Mouse (Mus musculus) layer of hippocampus, adult 2 months (tissue): ENCODE data around the gene Actl10. TPM values are rescaled to one million over a fixed set of nuclear protein-coding genes. Genes with fewer than 3 reads are reported as not detected.

Experiments
- DNase-seq, 2 experiments: peaks; one replicate each; pipeline ENCODE4 v3.0.0; 2022; ENCODE audit warnings: low spot score in 2 of 2
- H3K27ac ChIP-seq: fragments of 200-600 bp; 2 replicates; pipeline ENCODE4 v1.8.1; 2022
- H3K4me3 ChIP-seq: fragments of 200-600 bp; 2 replicates; pipeline ENCODE4 v1.8.1; 2022; ENCODE audit warnings: mild to moderate bottlenecking
- CTCF ChIP-seq: fragments of 200-600 bp; conservative IDR thresholded peaks from 2 replicates; pipeline ENCODE4 v1.8.1; 2022; ENCODE audit warnings: antibody characterized with exemption, mild to moderate bottlenecking, moderate library complexity
- long read RNA-seq, 2 experiments: library from polyadenylated mRNA; stranded (forward); transcript quantifications; one replicate each; pipeline ENCODE4 v2.0.0; 2021; ENCODE audit warnings: borderline mapping rate in 2 of 2
- total RNA-seq, 2 experiments: library from RNA; stranded (reverse); gene quantifications; 2 replicates each; pipeline ENCODE4 v1.2.3; 2021

The Actl10 gene
- total RNA-seq = not detected
- long read RNA-seq, experiment 1, partial matches to known transcripts = 0 of 2 reads
- long read RNA-seq, experiment 1, other reads (novel, unspliced or antisense) = 0 of 2 reads
- long read RNA-seq, experiment 2, partial matches to known transcripts = 0 of 1 reads
- long read RNA-seq, experiment 2, other reads (novel, unspliced or antisense) = 0 of 1 reads

- peak within 1 kb of the TSS; percentile 43 for H3K4me3 ChIP-seq
- peak within 1 kb of the TSS; percentile 62 for H3K27ac ChIP-seq
- DNase-seq = no peak
- TF ChIP-seq CTCF = no peak
These were observed at the start of gene Actl10 for GRCm38 (mm10) chr2:154551476-154551875. Gene Actl10, plus strand, starts transcription at chr2:154551776.

- DNase-seq = no peak
- no peak for TF ChIP-seq CTCF
- Histone ChIP-seq H3K4me3 (no peak overlapping the region), H3K27ac (peak overlapping the region; percentile 68)
These were observed 44.5 kb upstream of the Actl10 start for GRCm38 (mm10) chr2:154507076-154507475.

GRCm38 (mm10) chr2:154507566-154508283, 43.9 kb upstream of the Actl10 start:
- DNase-seq = peak in 1 of 2 experiments; percentile 14
- H3K27ac ChIP-seq = peak overlapping the region; percentile 68

GRCm38 (mm10) chr2:154508450-154508849, 43.1 kb upstream of the Actl10 start:
- no peak for DNase-seq
- Histone ChIP-seq H3K27ac (peak overlapping the region; percentile 68), H3K4me3 (no peak overlapping the region)
- no peak for TF ChIP-seq CTCF

More at GRCm38 (mm10) chr2:154507566-154508283, 43.9 kb upstream of the Actl10 start:
- H3K4me3 ChIP-seq = no peak overlapping the region
- peak; percentile 50 for TF ChIP-seq CTCF

- H3K4me3 ChIP-seq = no peak overlapping the region
- no peak overlapping the region for H3K27ac ChIP-seq
- TF ChIP-seq CTCF = no peak
- DNase-seq = no peak
These were observed 41.4 kb upstream of the Actl10 start for GRCm38 (mm10) chr2:154510141-154510540.

- TF ChIP-seq CTCF = no peak
- DNase-seq = no peak
- H3K27ac ChIP-seq = peak overlapping the region; percentile 44; the same call in 1 of the 2 replicates
- no peak overlapping the region for H3K4me3 ChIP-seq
These were observed 34.6 kb upstream of the Actl10 start for GRCm38 (mm10) chr2:154516944-154517343.

GRCm38 (mm10) chr2:154517424-154517823, 34.2 kb upstream of the Actl10 start:
- H3K4me3 ChIP-seq = no peak overlapping the region
- no peak for TF ChIP-seq CTCF
- no peak for DNase-seq
- H3K27ac ChIP-seq = peak overlapping the region; percentile 44; the same call in 1 of the 2 replicates

- Histone ChIP-seq H3K4me3 (no peak overlapping the region), H3K27ac (no peak overlapping the region)
- DNase-seq = no peak
- TF ChIP-seq CTCF = no peak
These were observed 30.1 kb upstream of the Actl10 start for GRCm38 (mm10) chr2:154521449-154521848.

- H3K4me3 ChIP-seq = no peak overlapping the region
- DNase-seq = no peak
- H3K27ac ChIP-seq = no peak overlapping the region
- no peak for TF ChIP-seq CTCF
These were observed 29.2 kb upstream of the Actl10 start for GRCm38 (mm10) chr2:154522334-154522733.

GRCm38 (mm10) chr2:154525285-154525684, 26.3 kb upstream of the Actl10 start:
- DNase-seq = peak; percentile 38 to 80
- Histone ChIP-seq H3K27ac (peak overlapping the region; percentile 85), H3K4me3 (no peak overlapping the region)
- no peak for TF ChIP-seq CTCF

- TF ChIP-seq CTCF = no peak
- DNase-seq = no peak
- peak overlapping the region; percentile 85 for H3K27ac ChIP-seq
- H3K4me3 ChIP-seq = no peak overlapping the region
These were observed 25.0 kb upstream of the Actl10 start for GRCm38 (mm10) chr2:154526531-154526930.

- Histone ChIP-seq H3K27ac (no peak overlapping the region; the same call in 1 of the 2 replicates), H3K4me3 (no peak overlapping the region)
- no peak for DNase-seq
- no peak for TF ChIP-seq CTCF
These were observed 18.7 kb upstream of the Actl10 start for GRCm38 (mm10) chr2:154532888-154533287.

- no peak for TF ChIP-seq CTCF
- Histone ChIP-seq H3K4me3 (no peak overlapping the region), H3K27ac (no peak overlapping the region)
- DNase-seq = no peak
These were observed 16.8 kb upstream of the Actl10 start for GRCm38 (mm10) chr2:154534704-154535270.

GRCm38 (mm10) chr2:154538310-154538709, 13.3 kb upstream of the Actl10 start:
- no peak overlapping the region for H3K4me3 ChIP-seq
- peak; percentile 47 to 69 for DNase-seq
- peak overlapping the region; percentile 84 for H3K27ac ChIP-seq
- TF ChIP-seq CTCF = no peak
